Mouse (Mus musculus) embryo, embryonic 10 days (tissue): ENCODE data around the gene Akirin2.
"Not testable (repeated sequence)": the region's sequence is repeated elsewhere in the genome, so short reads cannot be mapped to it uniquely, and the experiment has no call there.

ENCODE experiments used
- DNase-seq: peaks from one replicate; pipeline ENCODE4 v3.0.0-alpha.2; 2015; ENCODE audit warnings: low spot score

Gene Akirin2

GRCm38 (mm10) chr4:34550748-34551097 is at the start of gene Akirin2:
Gene Akirin2 (plus strand): TSS chr4:34550937.
- DNase-seq = no peak

GRCm38 (mm10) chr4:34510305-34510704 is 40.4 kb upstream of the Akirin2 start:
- no peak for DNase-seq

- DNase-seq = no peak
These were observed 27.9 kb upstream of the Akirin2 start for GRCm38 (mm10) chr4:34522846-34523245.

GRCm38 (mm10) chr4:34523586-34523985 is 27.2 kb upstream of the Akirin2 start:
- no peak for DNase-seq

GRCm38 (mm10) chr4:34526771-34527170 is 24.0 kb upstream of the Akirin2 start:
- no peak for DNase-seq

GRCm38 (mm10) chr4:34528430-34529100 is 22.2 kb upstream of the Akirin2 start:
- DNase-seq = no peak

- DNase-seq = no peak
These were observed 21.4 kb upstream of the Akirin2 start for GRCm38 (mm10) chr4:34529379-34529778.

GRCm38 (mm10) chr4:34529941-34530340 is 20.8 kb upstream of the Akirin2 start:
- DNase-seq = no peak

- DNase-seq = peak; percentile 96
These were observed 573 bp upstream of the Akirin2 start for GRCm38 (mm10) chr4:34549981-34550747.

GRCm38 (mm10) chr4:34551098-34551809 is 517 bp downstream of the Akirin2 start:
- peak; percentile 82 for DNase-seq

- no peak for DNase-seq
These were observed 1.2 kb downstream of the Akirin2 start for GRCm38 (mm10) chr4:34551966-34552365.

- DNase-seq = no peak
These were observed 3.9 kb downstream of the Akirin2 start for GRCm38 (mm10) chr4:34554596-34554995.

- DNase-seq = no peak
These were observed 4.9 kb downstream of the Akirin2 start for GRCm38 (mm10) chr4:34555604-34556003.

- DNase-seq = no peak
These were observed 5.4 kb downstream of the Akirin2 start for GRCm38 (mm10) chr4:34556183-34556582.

- peak; percentile 81 for DNase-seq
These were observed 10.2 kb downstream of the Akirin2 start for GRCm38 (mm10) chr4:34560971-34561370.

- no peak for DNase-seq
These were observed 15.5 kb downstream of the Akirin2 start for GRCm38 (mm10) chr4:34566226-34566625.

- DNase-seq = no peak
These were observed 22.1 kb downstream of the Akirin2 start for GRCm38 (mm10) chr4:34572876-34573275.

GRCm38 (mm10) chr4:34577028-34577427 is 26.3 kb downstream of the Akirin2 start:
- no peak for DNase-seq

- DNase-seq = no peak
These were observed 28.5 kb downstream of the Akirin2 start for GRCm38 (mm10) chr4:34579215-34579614.

- DNase-seq = not testable (repeated sequence)
These were observed 30.8 kb downstream of the Akirin2 start for GRCm38 (mm10) chr4:34581489-34581888.

GRCm38 (mm10) chr4:34581990-34582389 is 31.3 kb downstream of the Akirin2 start:
- no peak for DNase-seq

GRCm38 (mm10) chr4:34582476-34582875 is 31.7 kb downstream of the Akirin2 start:
- DNase-seq = no peak

GRCm38 (mm10) chr4:34583427-34583826 is 32.7 kb downstream of the Akirin2 start:
- no peak for DNase-seq
